Mouse (Mus musculus): Measurements from ENCODE around the gene Prepl. TPM values are rescaled to one million over a fixed set of nuclear protein-coding genes. Genes with fewer than 3 reads are reported as not detected.

Prepl gene
- polyA plus RNA-seq, 1 experiment from 2014 or later = 15.5 TPM

DNA sequence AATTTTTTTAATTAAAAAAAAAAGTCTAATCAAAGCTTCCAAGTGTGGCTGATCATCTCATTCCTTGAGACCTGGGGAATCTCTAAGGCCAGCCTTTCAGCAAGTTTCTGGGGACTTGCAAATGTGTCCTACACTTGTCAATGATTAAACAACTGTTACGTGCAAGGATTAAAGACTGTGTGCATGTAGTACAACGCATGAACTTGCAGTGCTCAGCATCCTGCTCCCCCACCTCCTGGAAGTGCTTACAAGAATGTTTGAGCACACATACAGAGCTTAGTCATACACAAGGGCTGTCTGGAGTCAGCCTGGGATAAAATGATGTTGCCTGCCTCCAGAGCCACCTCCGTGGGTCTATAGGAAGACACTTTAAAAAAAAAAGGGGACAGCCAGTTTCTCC, 62.8 kb downstream of the Prepl start:
- Histone ChIP-seq H3K9ac (ENCODE audit: low read length) (no peak overlapping the region), H3K4me3 (ENCODE audit: low read depth, low read length) (no peak overlapping the region), H3K4me1 (replicated peaks; ENCODE audit: control insufficient read depth, insufficient read depth) (no peaks in the 10 kb centered on the region), H3K27ac (replicated peaks) (no peak overlapping the region), H3K4me2 (replicated peaks; ENCODE audit: low read depth) (no peak overlapping the region), H3K27me3 (ENCODE audit: control insufficient read depth, insufficient read depth, low read length) (no peaks in the 10 kb centered on the region), H3K9me3 (ENCODE audit: control insufficient read depth, low read length) (no peaks in the 10 kb centered on the region), H3K36me3 (ENCODE audit: control insufficient read depth, insufficient read depth, low read length) (no peaks in the 10 kb centered on the region)
- ATAC-seq (ENCODE audit: low FRiP score, low TSS enrichment) (peak; percentile 58; the same call in 1 of the 2 replicates), DNase-seq (ENCODE audit: low spot score) (no peak)
- 59% methylated on average over 3 of the region's 3 CpGs for WGBS
- TF ChIP-seq CTCF (IDR thresholded peaks at IDR 0.05; ENCODE audit: low read depth) (no peak), EP300 (optimal IDR thresholded peaks at IDR 0.05) (no peak)

DNA sequence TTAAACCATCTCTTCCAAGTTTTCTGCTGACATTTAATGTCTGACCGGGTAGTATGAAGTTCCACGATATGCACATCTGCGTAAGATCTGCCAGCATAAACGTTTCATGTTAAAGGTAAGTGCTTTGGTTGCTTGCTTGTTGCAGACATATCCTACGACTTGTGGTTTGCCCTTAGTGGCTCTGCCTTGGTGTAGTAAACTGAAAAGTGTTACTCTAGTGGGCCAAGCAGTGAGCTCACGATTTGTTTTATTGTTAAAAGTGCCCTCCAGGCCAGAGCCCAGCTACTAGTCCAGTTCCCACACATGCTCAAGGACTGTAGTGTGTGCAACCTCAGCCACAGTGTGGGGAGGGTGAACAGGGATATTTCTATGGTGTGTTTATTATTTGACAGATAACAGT, 63.6 kb downstream of the Prepl start:
- H3K9me3 ChIP-seq (ENCODE audit: control insufficient read depth, low read length) = no peaks in the 10 kb centered on the region
- H3K4me2 ChIP-seq (replicated peaks; ENCODE audit: low read depth) = no peak overlapping the region
- no peak overlapping the region for H3K4me3 ChIP-seq (ENCODE audit: low read depth, low read length)
- TF ChIP-seq CTCF (IDR thresholded peaks at IDR 0.05; ENCODE audit: low read depth) (no peak), EP300 (optimal IDR thresholded peaks at IDR 0.05) (no peak)
- WGBS = 85% methylated on average over 6 of the region's 6 CpGs
- H3K4me1 ChIP-seq (replicated peaks; ENCODE audit: control insufficient read depth, insufficient read depth) = no peaks in the 10 kb centered on the region
- H3K27ac ChIP-seq (replicated peaks) = no peak overlapping the region
- no peaks in the 10 kb centered on the region for H3K27me3 ChIP-seq (ENCODE audit: control insufficient read depth, insufficient read depth, low read length)
- no peak overlapping the region for H3K9ac ChIP-seq (ENCODE audit: low read length)
- ATAC-seq (ENCODE audit: low FRiP score, low TSS enrichment) (no peak), DNase-seq (ENCODE audit: low spot score) (no peak)
- no peaks in the 10 kb centered on the region for H3K36me3 ChIP-seq (ENCODE audit: control insufficient read depth, insufficient read depth, low read length)

DNA sequence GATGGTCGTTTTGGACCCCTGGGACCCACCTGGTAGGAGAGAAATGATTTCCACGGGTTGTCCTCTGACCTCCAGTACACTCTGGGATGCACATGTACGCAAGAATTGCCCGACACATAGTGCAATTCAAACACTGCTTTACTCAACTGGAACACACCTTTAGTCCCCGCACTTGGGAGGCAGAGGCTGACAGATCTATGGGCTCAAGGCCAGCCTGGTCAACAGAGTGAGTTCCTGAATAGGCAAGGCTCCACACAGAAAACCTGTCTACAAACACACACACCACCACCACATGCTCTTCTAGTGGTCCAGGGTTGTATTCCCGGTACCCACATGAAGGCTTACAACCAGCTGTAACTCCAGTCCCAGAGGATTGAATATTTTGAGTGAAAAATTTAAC, 64.9 kb downstream of the Prepl start:
- Histone ChIP-seq H3K9ac (ENCODE audit: low read length) (no peak overlapping the region), H3K4me2 (replicated peaks; ENCODE audit: low read depth) (no peak overlapping the region), H3K36me3 (ENCODE audit: control insufficient read depth, insufficient read depth, low read length) (no peaks in the 10 kb centered on the region), H3K4me3 (ENCODE audit: low read depth, low read length) (no peak overlapping the region), H3K27ac (replicated peaks) (no peak overlapping the region), H3K27me3 (ENCODE audit: control insufficient read depth, insufficient read depth, low read length) (no peaks in the 10 kb centered on the region), H3K9me3 (ENCODE audit: control insufficient read depth, low read length) (no peaks in the 10 kb centered on the region), H3K4me1 (replicated peaks; ENCODE audit: control insufficient read depth, insufficient read depth) (no peaks in the 10 kb centered on the region)
- DNase-seq (ENCODE audit: low spot score) (peak; percentile 64), ATAC-seq (ENCODE audit: low FRiP score, low TSS enrichment) (0 out of 2 replicates have a peak, but pooled peaks have one; percentile 16)
- 77% methylated on average over 6 of the region's 6 CpGs for WGBS
- no peak for TF ChIP-seq CTCF (IDR thresholded peaks at IDR 0.05; ENCODE audit: low read depth)
- no peak for TF ChIP-seq EP300 (optimal IDR thresholded peaks at IDR 0.05)

DNA sequence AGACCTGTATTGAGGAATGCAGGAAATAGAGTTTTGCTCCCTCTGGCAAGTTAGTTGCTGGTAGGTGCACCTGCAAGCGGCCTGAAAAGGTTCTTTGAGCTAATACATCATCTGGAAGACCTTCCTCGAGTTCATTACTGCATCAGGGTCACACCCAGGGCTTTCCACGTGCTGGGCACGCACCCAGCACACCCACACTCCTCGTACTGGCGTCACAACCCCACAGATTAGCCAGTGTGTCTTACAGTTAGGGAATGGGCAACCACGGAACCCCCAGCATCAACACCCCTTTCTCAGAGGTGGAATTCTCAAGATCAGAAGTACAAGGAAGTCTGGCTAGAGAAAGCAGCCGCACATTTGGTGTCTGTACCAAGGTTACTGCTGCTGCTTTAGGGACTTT, 65.8 kb downstream of the Prepl start:
- WGBS = 58% methylated on average over 8 of the region's 8 CpGs
- Histone ChIP-seq H3K27ac (replicated peaks) (peak overlapping the region; percentile 69; the same call in 1 of the 2 replicates), H3K4me1 (replicated peaks; ENCODE audit: control insufficient read depth, insufficient read depth) (no peaks in the 10 kb centered on the region), H3K36me3 (ENCODE audit: control insufficient read depth, insufficient read depth, low read length) (no peaks in the 10 kb centered on the region), H3K4me2 (replicated peaks; ENCODE audit: low read depth) (no peak overlapping the region), H3K9ac (ENCODE audit: low read length) (no peak overlapping the region), H3K4me3 (ENCODE audit: low read depth, low read length) (no peak overlapping the region), H3K9me3 (ENCODE audit: control insufficient read depth, low read length) (no peaks in the 10 kb centered on the region), H3K27me3 (ENCODE audit: control insufficient read depth, insufficient read depth, low read length) (no peaks in the 10 kb centered on the region)
- DNase-seq (ENCODE audit: low spot score) (peak; percentile 69), ATAC-seq (ENCODE audit: low FRiP score, low TSS enrichment) (peak; percentile 51)
- TF ChIP-seq EP300 (optimal IDR thresholded peaks at IDR 0.05) (no peak), CTCF (IDR thresholded peaks at IDR 0.05; ENCODE audit: low read depth) (no peak)

DNA sequence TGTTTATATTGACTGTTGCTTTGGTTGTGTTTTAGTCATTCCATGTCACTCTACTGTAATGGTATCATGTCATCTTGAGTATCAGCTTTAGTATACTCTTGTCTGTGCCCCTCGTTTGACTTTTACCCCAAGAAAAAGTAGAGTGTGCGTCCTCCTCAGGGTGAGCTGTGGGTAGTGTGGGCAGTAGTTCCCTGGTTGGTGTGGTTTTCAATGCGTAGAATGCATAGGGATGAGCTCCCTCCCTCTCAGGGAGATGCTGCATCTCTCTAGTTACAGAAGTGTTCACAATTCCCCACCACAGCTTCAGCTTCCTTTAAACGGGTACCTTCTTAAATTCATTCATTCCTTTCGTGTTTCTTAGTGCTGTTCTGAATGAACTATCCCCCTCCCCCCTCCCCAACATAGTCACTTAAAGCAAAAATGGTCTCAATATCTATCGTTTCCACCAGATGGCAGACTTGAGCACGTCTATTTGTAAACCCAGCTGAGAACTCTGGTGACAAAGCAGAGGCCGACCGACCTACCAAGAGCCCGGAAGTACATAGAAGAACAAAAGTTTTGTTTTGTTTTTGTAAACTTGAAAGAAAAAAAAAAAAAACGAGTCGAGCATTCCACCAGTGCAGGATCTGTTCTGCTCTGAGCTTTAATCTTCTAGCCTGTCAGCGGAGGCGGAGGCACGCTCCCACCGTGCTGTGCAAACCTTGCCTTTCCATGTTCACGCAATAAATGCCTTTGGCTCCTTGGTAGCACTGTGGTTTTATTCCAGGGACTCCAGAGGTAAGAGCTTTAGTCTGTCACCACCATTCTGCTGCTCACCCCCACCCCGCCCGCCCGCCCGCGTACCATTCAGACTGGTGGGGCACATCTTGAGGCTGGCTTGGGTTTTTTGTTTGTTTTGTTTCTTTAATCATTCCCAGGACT, 66.5 kb downstream of the Prepl start:
- no peaks in the 10 kb centered on the region for H3K4me1 ChIP-seq (replicated peaks; ENCODE audit: control insufficient read depth, insufficient read depth)
- TF ChIP-seq CTCF (IDR thresholded peaks at IDR 0.05; ENCODE audit: low read depth) (peak; percentile 78), EP300 (optimal IDR thresholded peaks at IDR 0.05) (no peak)
- H3K27ac ChIP-seq (replicated peaks) = peak overlapping the region; percentile 41
- no peaks in the 10 kb centered on the region for H3K9me3 ChIP-seq (ENCODE audit: control insufficient read depth, low read length)
- no peak overlapping the region for H3K9ac ChIP-seq (ENCODE audit: low read length)
- H3K36me3 ChIP-seq (ENCODE audit: control insufficient read depth, insufficient read depth, low read length) = no peaks in the 10 kb centered on the region
- 48% methylated on average over 22 of the region's 22 CpGs for WGBS
- DNase-seq (ENCODE audit: low spot score) (peak; percentile 62), ATAC-seq (ENCODE audit: low FRiP score, low TSS enrichment) (peak; percentile 58)
- H3K4me3 ChIP-seq (ENCODE audit: low read depth, low read length) = no peak overlapping the region
- H3K27me3 ChIP-seq (ENCODE audit: control insufficient read depth, insufficient read depth, low read length) = no peaks in the 10 kb centered on the region
- peak overlapping the region; percentile 28; the same call in 1 of the 2 replicates for H3K4me2 ChIP-seq (replicated peaks; ENCODE audit: low read depth)

DNA sequence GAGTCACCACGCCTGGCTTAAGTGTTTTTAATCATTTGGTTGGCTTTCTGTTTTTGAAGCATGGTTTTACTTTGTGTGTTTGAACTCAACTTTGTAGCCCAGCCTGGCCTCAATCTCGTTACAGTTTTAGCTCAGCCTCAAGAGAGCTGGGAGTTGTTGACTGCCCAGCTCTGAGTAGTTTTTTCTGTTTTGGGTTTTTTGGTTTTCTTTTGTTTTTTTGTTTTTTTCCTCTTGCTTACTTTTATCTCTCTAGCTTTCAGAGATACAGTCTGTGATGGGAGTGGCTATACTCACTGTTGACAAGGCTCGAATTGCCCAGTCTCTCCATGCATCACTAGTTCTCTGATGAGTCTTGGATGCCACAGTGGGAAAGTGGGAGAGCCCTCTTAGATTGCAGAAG, 69.7 kb downstream of the Prepl start:
- H3K9me3 ChIP-seq (ENCODE audit: control insufficient read depth, low read length) = no peaks in the 10 kb centered on the region
- no peaks in the 10 kb centered on the region for H3K4me1 ChIP-seq (replicated peaks; ENCODE audit: control insufficient read depth, insufficient read depth)
- DNase-seq (ENCODE audit: low spot score) = no peak
- 87% methylated on average over 3 of the region's 3 CpGs for WGBS
- H3K27me3 ChIP-seq (ENCODE audit: control insufficient read depth, insufficient read depth, low read length) = no peaks in the 10 kb centered on the region
- no peak overlapping the region for H3K4me3 ChIP-seq (ENCODE audit: low read depth, low read length)
- H3K4me2 ChIP-seq (replicated peaks; ENCODE audit: low read depth) = no peak overlapping the region
- no peaks in the 10 kb centered on the region for H3K36me3 ChIP-seq (ENCODE audit: control insufficient read depth, insufficient read depth, low read length)
- H3K9ac ChIP-seq (ENCODE audit: low read length) = no peak overlapping the region
- no peak for ATAC-seq (ENCODE audit: low FRiP score, low TSS enrichment)
- H3K27ac ChIP-seq (replicated peaks) = no peak overlapping the region
- TF ChIP-seq CTCF (IDR thresholded peaks at IDR 0.05; ENCODE audit: low read depth) = no peak
- TF ChIP-seq EP300 (optimal IDR thresholded peaks at IDR 0.05) = no peak

Measured in stomach, postnatal 0 days (tissue).